17 mouse cellular contexts compared by ENCODE assay signal in the genomic region with DNA sequence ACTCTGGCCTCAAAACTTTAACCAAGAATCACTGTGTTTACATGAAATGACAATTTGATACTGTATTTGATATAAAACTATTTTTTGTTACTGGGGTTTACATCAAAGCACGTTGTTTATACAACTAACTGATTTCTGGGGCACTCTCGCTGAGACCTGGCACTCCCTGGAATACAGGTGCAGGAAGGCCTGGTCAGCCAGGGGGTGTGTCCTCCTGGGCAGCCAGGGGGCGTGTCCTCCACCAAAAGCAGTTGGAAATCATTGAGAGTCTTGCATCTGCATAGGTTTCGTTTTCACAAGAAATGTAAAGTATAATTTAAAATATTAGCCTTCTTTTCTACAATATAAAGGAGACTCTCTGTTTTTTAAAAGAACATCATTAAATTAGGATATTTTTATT. TPM values are rescaled to one million over a fixed set of nuclear protein-coding genes. Genes with fewer than 3 reads are reported as not detected.
"Had no signal": no experiment of that assay in that cellular context is flagged by ENCODE, and none has a peak within 500 bp of the region (broad histone marks: within the 10 kb centered on the region; RNA-seq: fewer than 3 reads in every experiment).

No protein-coding gene starts in this region.

- H3K9me3 ChIP-seq: hindbrain, embryonic 15.5 days; limb, embryonic 12.5 days; megakaryocyte, embryonic 14.5 days; midbrain, embryonic 15.5 days; neural tube, embryonic 12.5 days had no signal

- H3K4me1 ChIP-seq: hindbrain, embryonic 15.5 days; limb, embryonic 12.5 days; midbrain, embryonic 15.5 days; neural tube, embryonic 12.5 days had no signal

- ATAC-seq: midbrain, embryonic 15.5 days had no signal

- H3K4me3 ChIP-seq: hindbrain, embryonic 15.5 days; limb, embryonic 12.5 days; megakaryocyte, embryonic 14.5 days; midbrain, embryonic 15.5 days; neural tube, embryonic 12.5 days had no signal

- H3K27ac ChIP-seq: hindbrain, embryonic 15.5 days; limb, embryonic 12.5 days; macrophage; midbrain, embryonic 15.5 days; neural tube, embryonic 12.5 days had no signal

- DNase-seq: kidney, adult 11 months; kidney, postnatal 10 days; layer of hippocampus, postnatal 36 days; liver; thymus, adult 18-20 months; thymus, postnatal 25 days had no signal

- H3K9ac ChIP-seq: hindbrain, embryonic 15.5 days; limb, embryonic 12.5 days; midbrain, embryonic 15.5 days; neural tube, embryonic 12.5 days had no signal

- H3K4me2 ChIP-seq: hindbrain, embryonic 15.5 days; limb, embryonic 12.5 days; midbrain, embryonic 11.5 days; midbrain, embryonic 15.5 days; neural tube, embryonic 12.5 days had no signal

- H3K27me3 ChIP-seq: hindbrain, embryonic 15.5 days; limb, embryonic 12.5 days; midbrain, embryonic 15.5 days; neural tube, embryonic 12.5 days had no signal

RNA-seq across cellular contexts. Expression of a gene that starts 6.3 kb away (rescaled TPM):
- total RNA-seq: left cerebral cortex, postnatal 36 days; monocyte, adult 5-6 weeks had no signal
- polyA plus RNA-seq: limb, embryonic 12.5 days; midbrain, embryonic 15.5 days had no signal

RNA-seq across cellular contexts. Expression of a gene that starts 17.5 kb away (rescaled TPM):
- total RNA-seq: layer of hippocampus, postnatal 36 days; left cerebral cortex, adult 8-10 months; left cerebral cortex, postnatal 36 days had no signal

RNA-seq across cellular contexts. Expression of a gene that starts 41.2 kb away (rescaled TPM):
- total RNA-seq: layer of hippocampus, postnatal 36 days; left cerebral cortex, adult 8-10 months; left cerebral cortex, postnatal 36 days; monocyte, adult 5-6 weeks; neutrophil, adult 5-6 weeks had no signal
- polyA plus RNA-seq: macrophage had no signal
